Mouse (Mus musculus) neural tube, embryonic 11.5 days (tissue): Measurements from ENCODE around the gene Dlg1. TPM values are rescaled to one million over a fixed set of nuclear protein-coding genes. Genes with fewer than 3 reads are reported as not detected.

ENCODE experiments used
- ATAC-seq: fragments of 200-750 bp; cut with Nextera tagmentation; 2 replicates; pipeline ENCODE4 v1.8.0; 2017; ENCODE audit warnings: moderate number of reproducible peaks, mild to moderate bottlenecking, moderate TSS enrichment, moderate library complexity; ENCODE audit not compliant: insufficient read depth, low FRiP score, low TSS enrichment
- DNase-seq: peaks from one replicate; pipeline ENCODE4 v3.0.0-alpha.2; 2015; ENCODE audit warnings: low spot score
- H3K27ac ChIP-seq: fragments of 300-500 bp; sonication (generic); 2 replicates; pipeline ENCODE4 v1.5.1; 2014; ENCODE audit warnings: low read depth, mild to moderate bottlenecking, low read length
- H3K27me3 ChIP-seq: fragments of 300-500 bp; sonication (generic); 2 replicates; pipeline ENCODE4 v1.6.1; 2014; ENCODE audit warnings: mild to moderate bottlenecking, low read length, mixed read lengths; ENCODE audit not compliant: control insufficient read depth, insufficient read depth
- H3K36me3 ChIP-seq: fragments of 300-500 bp; sonication (generic); 2 replicates; pipeline ENCODE4 v1.6.1; 2014; ENCODE audit warnings: mild to moderate bottlenecking, low read length, moderate library complexity, mixed read lengths; ENCODE audit not compliant: control insufficient read depth, insufficient read depth
- H3K4me1 ChIP-seq: fragments of 300-500 bp; sonication (generic); 2 replicates; pipeline ENCODE4 v1.6.1; 2014; ENCODE audit warnings: low read length, mixed read lengths; ENCODE audit not compliant: control insufficient read depth, insufficient read depth
- H3K4me2 ChIP-seq: fragments of 300-500 bp; sonication (generic); 2 replicates; pipeline ENCODE4 v1.6.1; 2014; ENCODE audit warnings: low read depth, mild to moderate bottlenecking, moderate library complexity
- H3K4me3 ChIP-seq: fragments of 300-500 bp; sonication (generic); 2 replicates; pipeline ENCODE4 v1.5.1; 2014; ENCODE audit warnings: low read depth, low read length
- H3K9ac ChIP-seq: fragments of 300-500 bp; sonication (generic); 2 replicates; pipeline ENCODE4 v1.6.1; 2014; ENCODE audit warnings: mild to moderate bottlenecking, low read length
- H3K9me3 ChIP-seq: fragments of 300-500 bp; sonication (generic); 2 replicates; pipeline ENCODE4 v1.6.1; 2016; ENCODE audit warnings: low read length; ENCODE audit not compliant: control insufficient read depth
- WGBS: fragments of 180-500 bp; shearing (Covaris S2); extraction: QIAGEN DNeasy Blood & Tissue Kit; methylation state at CpG from one replicate; pipeline ENCODE4 v1.1.7; 2014; 5-methylcytosine and 5-hydroxymethylcytosine counted together
- polyA plus RNA-seq: library from polyadenylated mRNA; unstranded; fragments of >200 nt; fragmentation: Nextera tagmentation; extraction: Ambion mirVana; gene quantifications from 2 replicates; pipeline ENCODE4 v1.2.1, GENCODE M21; 2014

Gene Dlg1
- polyA plus RNA-seq, 1 experiment from 2014 or later = 23.8 TPM

DNA sequence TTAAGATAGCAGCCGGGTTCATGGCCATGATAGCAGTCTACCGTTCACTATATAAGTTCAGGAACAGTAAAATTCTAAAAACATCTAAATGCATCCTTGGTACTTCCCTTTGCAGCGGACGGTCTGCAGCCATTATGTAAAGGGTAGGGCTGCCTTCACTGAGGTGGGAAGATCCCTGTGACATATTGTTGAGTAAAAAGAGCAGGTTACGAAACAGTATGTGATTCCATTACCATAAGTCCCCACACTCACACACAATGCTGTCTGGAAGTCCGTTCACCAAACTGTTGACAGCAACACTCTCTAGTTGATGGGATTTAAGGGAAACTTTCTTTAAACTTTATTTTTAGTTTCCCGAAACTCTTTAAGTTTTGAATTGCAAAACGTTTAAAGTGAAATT is 240.0 kb downstream of the Dlg1 start:
- Histone ChIP-seq H3K27ac (no peak overlapping the region), H3K4me3 (no peak overlapping the region), H3K4me2 (no peak overlapping the region), H3K4me1 (no peaks in the 10 kb centered on the region), H3K9ac (no peak overlapping the region), H3K27me3 (no peaks in the 10 kb centered on the region), H3K36me3 (no peaks in the 10 kb centered on the region), H3K9me3 (no peaks in the 10 kb centered on the region)
- DNase-seq (no peak), ATAC-seq (no peak)
- 92% methylated on average over 8 of the region's 8 CpGs for WGBS

DNA sequence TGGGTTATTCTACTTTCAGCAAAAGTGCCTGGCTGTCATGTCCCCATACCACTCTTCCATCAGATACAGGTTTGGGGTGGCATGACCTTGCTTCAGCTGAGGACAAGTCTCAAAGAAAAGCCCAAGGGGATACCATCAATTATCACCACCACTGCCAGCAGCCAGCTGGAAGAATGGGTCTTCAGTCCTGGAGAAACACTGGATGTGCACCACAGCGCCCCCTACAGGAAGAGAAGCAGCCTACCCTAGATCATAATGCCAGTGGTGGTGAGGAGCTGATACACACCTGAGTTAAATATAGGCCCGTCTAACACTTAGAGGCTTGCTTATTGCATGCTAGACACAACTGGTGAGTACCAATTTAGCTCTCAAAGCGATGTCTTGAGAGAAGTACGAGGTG is 242.1 kb downstream of the Dlg1 start:
- no peaks in the 10 kb centered on the region for H3K4me1 ChIP-seq
- no peak overlapping the region for H3K9ac ChIP-seq
- no peak for ATAC-seq
- whole genome bisulfite sequencing = 80% methylated on average over 4 of the region's 4 CpGs
- no peak overlapping the region for H3K4me3 ChIP-seq
- H3K36me3 ChIP-seq = no peaks in the 10 kb centered on the region
- no peaks in the 10 kb centered on the region for H3K9me3 ChIP-seq
- DNase-seq = no peak
- H3K27ac ChIP-seq = no peak overlapping the region
- no peak overlapping the region for H3K4me2 ChIP-seq
- no peaks in the 10 kb centered on the region for H3K27me3 ChIP-seq

DNA sequence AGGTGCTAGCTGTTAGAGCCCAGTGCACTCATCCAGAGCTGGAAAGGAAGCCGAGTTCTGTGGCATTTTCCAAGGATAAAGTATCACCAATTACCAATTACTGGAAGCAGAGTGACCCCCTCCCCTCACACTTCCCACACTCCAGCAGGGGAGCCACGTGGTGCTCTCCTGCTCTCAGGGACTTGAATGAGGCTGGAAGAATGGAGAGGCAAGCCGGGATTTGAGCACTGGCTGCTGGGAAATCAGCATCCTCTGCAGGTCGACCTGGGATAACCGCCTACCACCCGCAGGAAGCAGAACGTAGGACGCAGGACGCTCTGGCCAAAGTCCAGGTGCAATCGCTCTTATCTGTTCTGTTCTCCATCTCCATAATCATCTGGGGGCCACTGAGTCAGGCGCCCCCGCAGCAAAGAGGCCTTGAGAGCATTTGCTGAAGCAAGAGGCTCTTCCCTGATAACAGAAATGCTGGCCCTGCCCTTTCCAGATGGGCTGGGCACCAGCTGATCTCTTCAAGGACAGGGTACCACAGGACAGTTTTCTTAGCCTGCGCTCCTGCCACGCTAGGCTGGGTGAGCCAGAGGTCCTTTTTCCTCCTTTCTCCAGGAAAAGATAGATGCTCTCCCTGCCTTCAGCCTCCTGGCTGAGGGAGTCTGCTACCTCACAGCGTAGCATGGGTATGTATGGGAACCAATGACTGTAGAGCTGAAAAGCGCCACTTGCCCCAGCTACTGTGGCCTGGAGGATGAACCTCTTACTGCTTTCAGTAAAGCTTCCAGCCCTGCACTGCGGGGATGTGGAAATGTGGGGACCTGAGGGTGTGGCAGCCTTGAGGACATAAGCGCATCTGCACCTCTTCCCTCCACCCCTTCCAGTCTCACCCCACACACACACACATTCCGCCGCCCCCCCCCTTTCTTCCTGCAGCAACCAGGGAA is 242.9 kb downstream of the Dlg1 start:
- no peak overlapping the region; the same call in 1 of the 2 replicates for H3K9ac ChIP-seq
- 45% methylated on average over 20 of the region's 20 CpGs for WGBS
- ATAC-seq = no peak

DNA sequence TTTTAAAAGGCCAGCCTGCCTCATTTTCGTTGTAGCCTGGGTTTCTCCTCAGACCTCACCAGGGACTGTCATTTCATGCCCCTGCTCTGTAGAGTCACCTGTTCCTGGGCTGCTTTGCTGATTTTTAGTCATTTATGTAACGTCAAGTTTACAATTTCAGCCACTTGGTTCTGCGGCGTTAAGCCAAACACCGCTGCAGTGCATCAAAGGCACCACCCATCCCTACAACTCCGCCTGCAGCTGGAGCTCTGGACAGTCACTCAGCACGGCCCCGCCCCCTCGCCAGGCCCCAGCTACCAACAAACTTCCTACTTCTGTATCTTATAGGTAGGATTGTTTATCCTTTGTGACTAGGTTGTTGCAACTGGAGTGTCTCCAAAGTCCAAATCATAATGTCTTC is 243.7 kb downstream of the Dlg1 start:
- Histone ChIP-seq H3K4me3 (no peak overlapping the region), H3K4me1 (no peaks in the 10 kb centered on the region), H3K9me3 (no peaks in the 10 kb centered on the region), H3K27me3 (no peaks in the 10 kb centered on the region), H3K9ac (peak overlapping the region; percentile 32; the same call in 1 of the 2 replicates), H3K27ac (no peak overlapping the region), H3K36me3 (no peaks in the 10 kb centered on the region), H3K4me2 (peak overlapping the region; percentile 28)
- no peak for DNase-seq
- WGBS = 12% methylated on average over 9 of the region's 9 CpGs
- ATAC-seq = no peak

More for the DNA sequence above, 242.9 kb downstream of the Dlg1 start:
- no peak overlapping the region for H3K4me3 ChIP-seq
- peak overlapping the region; percentile 28; the same call in 1 of the 2 replicates for H3K4me2 ChIP-seq
- H3K9me3 ChIP-seq = no peaks in the 10 kb centered on the region
- no peaks in the 10 kb centered on the region for H3K36me3 ChIP-seq
- H3K27ac ChIP-seq = no peak overlapping the region
- no peaks in the 10 kb centered on the region for H3K4me1 ChIP-seq
- no peaks in the 10 kb centered on the region for H3K27me3 ChIP-seq
- DNase-seq = no peak

DNA sequence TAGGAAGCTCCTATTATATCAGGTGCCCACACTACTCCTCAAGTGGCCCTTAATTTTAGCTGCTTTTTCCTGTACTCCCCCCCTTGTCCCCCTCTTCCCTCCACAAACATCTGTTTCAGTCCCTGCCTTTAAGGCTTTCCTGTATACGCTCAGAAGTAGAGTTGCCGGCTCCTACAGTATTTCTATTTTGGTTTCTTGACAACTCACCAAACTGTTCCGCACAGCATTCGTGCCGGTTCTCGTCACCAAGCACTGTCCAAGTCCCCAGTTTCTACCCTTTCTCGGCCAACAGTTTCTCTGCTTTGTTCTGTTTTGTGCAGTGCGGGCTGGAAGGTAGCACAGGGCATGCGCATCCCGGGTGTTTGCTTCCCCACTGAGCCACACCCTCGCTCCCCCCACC is 245.7 kb downstream of the Dlg1 start:
- DNase-seq (no peak), ATAC-seq (no peak)
- no peak overlapping the region for H3K27ac ChIP-seq
- no peak overlapping the region for H3K4me3 ChIP-seq
- no peak overlapping the region for H3K9ac ChIP-seq
- H3K9me3 ChIP-seq = no peaks in the 10 kb centered on the region
- no peaks in the 10 kb centered on the region for H3K36me3 ChIP-seq
- H3K4me2 ChIP-seq = no peak overlapping the region
- no peaks in the 10 kb centered on the region for H3K4me1 ChIP-seq
- WGBS = 61% methylated on average over 11 of the region's 11 CpGs
- no peaks in the 10 kb centered on the region for H3K27me3 ChIP-seq

DNA sequence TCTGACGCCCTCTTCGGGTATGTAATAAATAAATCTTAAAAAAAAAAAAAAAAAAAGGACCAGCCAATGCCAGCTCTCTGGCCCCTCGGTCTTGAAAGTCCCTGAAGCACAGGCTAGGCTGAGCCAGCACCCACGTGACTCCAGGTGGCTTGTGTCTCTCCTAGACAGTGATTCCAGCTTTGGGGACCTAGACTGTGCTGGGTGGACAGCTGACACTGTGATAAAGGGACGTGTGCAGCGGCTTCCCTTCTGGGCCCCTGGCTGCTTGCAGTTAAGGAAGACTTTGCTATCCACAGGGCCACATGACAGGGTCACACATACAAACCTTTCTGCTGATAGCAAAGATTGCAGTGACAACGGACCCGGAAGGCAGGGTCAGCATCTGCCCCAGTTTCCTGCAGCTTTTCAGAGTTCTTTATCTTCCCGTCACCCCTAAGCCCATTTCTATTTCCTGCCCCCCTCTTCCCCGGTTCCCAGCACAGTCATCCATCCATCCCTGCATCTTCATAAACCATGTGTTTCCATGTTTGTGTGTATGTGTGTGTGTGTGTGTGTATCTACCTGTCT is 247.1 kb downstream of the Dlg1 start:
- ATAC-seq (no peak), DNase-seq (no peak)
- WGBS = 78% methylated on average over 10 of the region's 10 CpGs
- no peak overlapping the region for H3K27ac ChIP-seq
- no peaks in the 10 kb centered on the region for H3K36me3 ChIP-seq
- no peak overlapping the region for H3K9ac ChIP-seq
- no peak overlapping the region for H3K4me2 ChIP-seq
- H3K4me3 ChIP-seq = no peak overlapping the region
- no peaks in the 10 kb centered on the region for H3K4me1 ChIP-seq
- no peaks in the 10 kb centered on the region for H3K9me3 ChIP-seq
- no peaks in the 10 kb centered on the region for H3K27me3 ChIP-seq

DNA sequence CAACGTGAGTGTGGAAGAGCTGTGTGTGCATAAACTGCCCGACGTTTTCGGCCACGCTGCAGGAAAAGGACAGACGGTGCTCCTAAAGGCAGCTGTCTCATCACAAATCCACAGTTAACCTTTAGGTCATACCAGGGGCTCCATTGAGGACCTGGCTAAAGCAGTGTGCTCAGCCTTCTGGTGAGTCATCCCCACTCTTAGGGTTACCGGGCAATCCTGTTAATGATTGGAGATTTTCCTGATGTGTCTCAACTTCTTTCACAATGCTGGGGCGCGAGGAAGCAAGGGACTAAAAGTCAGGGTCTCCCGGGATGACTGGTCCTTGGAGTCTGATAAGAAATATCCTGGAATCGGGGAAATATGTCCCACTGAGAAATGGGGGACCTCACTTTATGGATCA is 254.5 kb downstream of the Dlg1 start:
- no peak overlapping the region for H3K9ac ChIP-seq
- no peaks in the 10 kb centered on the region for H3K36me3 ChIP-seq
- DNase-seq (no peak), ATAC-seq (no peak)
- H3K9me3 ChIP-seq = no peaks in the 10 kb centered on the region
- no peak overlapping the region for H3K4me2 ChIP-seq
- no peak overlapping the region for H3K4me3 ChIP-seq
- H3K27ac ChIP-seq = no peak overlapping the region
- H3K27me3 ChIP-seq = no peaks in the 10 kb centered on the region
- WGBS = 76% methylated on average over 11 of the region's 11 CpGs
- H3K4me1 ChIP-seq = no peaks in the 10 kb centered on the region

DNA sequence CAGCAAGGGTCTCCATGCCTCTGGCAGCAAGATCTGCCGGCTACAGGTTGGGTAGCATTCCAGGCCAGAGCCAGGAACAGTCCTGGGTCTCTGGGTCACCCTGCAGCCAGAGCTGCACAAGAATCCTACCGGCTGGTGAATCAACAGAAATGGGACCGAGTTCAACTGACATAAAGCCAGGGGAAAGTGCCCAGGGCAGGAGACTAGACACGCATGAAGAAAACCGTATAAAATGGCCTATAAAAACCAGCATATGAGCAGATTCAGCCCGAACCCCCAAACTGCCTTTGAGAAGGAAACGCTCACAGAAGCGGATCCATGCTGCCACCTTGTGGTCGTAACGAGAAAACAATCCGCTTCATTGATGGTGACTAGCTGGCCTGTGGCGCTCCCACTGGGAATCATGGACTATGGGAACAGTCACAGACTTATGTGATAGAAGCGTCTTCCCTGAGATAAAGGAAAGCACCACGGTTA is 255.0 kb downstream of the Dlg1 start:
- 5% methylated on average over 14 of the region's 14 CpGs for WGBS
- DNase-seq (peak; percentile 88), ATAC-seq (no peak; the same call in 1 of the 2 replicates)
- Histone ChIP-seq H3K4me2 (0 out of 2 replicates have a peak overlapping the region, but pooled peaks have one; percentile 3), H3K36me3 (no peaks in the 10 kb centered on the region), H3K9me3 (no peaks in the 10 kb centered on the region), H3K27me3 (no peaks in the 10 kb centered on the region), H3K27ac (no peak overlapping the region), H3K4me1 (no peaks in the 10 kb centered on the region), H3K9ac (no peak overlapping the region), H3K4me3 (no peak overlapping the region)
